Mouse (Mus musculus): ENCODE measurements around the gene Pop5.
A peak's percentile ranks its signal among the peaks of the same experiment; 100 is the strongest.

The Pop5 gene

DNA sequence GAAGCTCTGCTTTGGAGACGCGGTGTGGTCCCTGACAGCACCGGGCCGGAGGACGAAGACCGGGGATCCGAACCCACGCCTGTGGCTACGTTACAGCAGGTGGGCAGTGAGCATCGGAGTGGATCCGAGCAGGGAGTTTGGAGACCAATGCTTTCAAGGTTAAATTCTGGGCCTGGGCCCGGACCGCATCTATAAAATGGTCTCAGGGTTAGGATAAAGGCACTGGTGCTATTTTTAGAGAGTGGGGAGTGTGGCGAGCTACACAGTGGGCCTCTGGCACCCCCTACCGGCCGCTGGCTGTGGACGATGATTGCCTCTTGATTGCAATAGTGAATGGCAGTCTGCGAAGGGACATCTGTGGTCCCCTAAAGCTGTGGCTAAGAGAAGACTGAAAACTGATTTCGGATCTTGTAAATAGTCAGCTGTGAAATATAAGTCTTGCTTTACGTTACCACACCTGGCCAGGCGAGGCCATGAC is at the start of gene Pop5:
Gene Pop5 (plus strand): TSS at position 51 of the 478 bp plus-strand sequence.
- DNase-seq (ENCODE audit: extremely low spot score, low spot score): peak; percentile 95

DNA sequence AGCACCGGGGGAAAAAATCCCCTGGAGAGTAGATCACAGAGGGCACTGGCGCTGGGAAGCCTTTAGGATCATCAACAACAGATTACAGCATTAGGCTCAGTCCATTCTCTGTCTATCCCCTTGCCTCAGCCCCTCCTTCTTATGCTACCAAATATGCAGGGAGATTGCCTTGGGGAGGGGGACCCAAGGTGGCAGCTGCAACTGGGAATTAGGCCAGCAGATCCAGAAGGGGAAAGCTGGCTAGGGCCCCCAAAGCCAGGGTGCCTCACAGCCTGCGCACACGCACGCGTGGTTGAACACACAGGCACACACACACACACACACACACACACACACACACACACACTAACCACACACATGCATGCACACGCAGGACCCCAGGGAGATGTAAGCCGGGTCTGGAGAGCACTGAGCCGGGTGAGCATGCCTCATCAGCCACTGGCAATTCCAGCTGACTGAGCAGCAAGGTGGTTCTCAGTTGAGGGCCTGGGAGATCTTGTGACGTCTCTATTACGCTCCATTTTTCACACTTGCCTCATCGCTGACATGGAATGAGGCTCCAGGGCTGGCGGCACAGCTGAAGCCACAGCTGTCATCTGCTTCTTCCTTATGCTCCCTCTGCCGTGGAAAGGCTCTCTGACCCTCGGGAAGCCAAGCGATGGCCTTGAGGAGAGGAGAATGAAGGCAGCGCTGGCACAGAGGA is 49.1 kb upstream of the Pop5 start:
- DNase-seq (ENCODE audit: extremely low spot score, low spot score): peak; percentile 39

DNA sequence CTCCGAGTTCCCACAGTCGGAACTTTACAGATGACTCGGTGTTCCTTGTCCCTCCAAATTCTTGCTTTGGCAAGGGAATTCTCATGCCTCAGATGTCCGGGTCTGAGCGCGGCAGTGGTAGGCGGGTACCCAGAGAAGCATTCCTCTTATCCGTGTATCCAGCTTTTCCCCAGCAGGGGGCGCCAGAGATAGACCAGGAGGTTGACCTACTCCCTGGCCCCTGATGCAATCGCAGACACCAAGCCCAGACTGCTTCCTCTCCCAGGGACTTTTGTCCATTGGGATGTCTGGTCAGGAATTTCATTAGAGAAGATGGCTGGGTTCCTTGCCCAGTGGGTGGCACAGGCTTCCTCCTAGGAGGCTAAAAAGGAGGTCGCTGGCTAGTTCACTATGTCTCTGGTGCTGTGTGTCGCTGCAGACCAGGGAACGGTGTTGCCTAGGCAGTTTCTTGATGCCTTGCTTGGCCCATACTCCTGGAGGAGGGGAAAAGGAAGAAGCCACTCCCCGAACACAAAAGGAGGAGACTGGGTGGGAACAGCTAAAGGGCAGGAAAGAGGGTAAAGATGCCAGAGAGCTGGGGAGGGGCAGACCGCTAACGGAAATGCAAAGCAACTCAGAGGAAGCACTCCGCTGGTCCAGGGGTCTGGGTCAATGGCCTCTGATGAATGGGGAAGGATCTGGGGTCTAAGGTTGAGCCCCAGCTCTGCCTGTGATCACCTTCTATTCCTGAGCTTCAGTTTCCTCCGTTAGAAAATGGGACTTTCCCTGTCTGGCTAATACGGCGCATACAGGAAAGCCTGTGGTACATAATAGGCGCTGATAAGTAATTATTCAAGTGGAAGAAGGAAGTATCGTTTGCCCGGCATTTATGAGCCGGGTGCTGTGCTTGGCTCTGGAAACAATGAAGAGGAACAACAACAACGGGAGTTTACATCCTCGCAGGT is 48.2 kb upstream of the Pop5 start:
- DNase-seq (ENCODE audit: extremely low spot score, low spot score): peak; percentile 98

DNA sequence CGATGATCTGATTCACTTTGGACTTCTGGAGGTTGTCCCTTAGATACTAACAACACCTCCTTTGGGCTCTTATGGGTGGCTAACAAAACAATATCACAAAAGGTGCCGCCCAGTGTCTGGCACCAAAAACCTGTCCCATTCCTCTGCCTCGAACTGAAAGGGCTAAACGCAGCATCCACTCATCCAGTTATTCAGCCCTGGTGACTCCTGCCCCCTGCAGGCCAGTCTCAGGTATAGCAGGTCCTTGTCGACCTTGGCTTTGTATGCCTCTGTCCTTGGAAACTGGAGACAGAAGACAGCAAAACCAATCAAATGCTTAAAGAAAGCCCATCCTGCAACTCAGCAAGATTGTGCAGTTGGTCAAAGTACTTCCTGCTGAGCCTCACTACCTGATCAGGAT is 46.8 kb upstream of the Pop5 start:
- DNase-seq (ENCODE audit: extremely low spot score, low spot score): peak; percentile 46

DNA sequence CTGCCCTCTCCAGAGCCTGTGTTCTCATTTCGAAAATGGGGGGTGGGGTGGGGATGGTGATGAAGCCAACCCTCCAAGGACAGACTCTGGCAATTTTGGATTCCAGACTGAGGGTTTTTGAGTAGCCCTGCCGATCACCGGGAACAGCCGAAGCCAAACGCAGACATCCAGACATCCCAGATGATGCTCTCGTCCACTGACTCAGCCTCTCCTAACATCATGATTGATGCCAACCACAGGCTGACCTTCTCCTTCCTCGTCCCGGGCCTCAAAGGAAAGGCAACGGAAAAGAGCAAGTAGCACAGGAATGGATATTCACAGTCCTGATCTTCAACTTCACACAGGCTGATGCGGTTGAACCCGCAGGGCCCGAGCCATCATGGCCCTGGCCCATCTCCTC is 45.6 kb upstream of the Pop5 start:
- DNase-seq (ENCODE audit: extremely low spot score, low spot score): no peak

DNA sequence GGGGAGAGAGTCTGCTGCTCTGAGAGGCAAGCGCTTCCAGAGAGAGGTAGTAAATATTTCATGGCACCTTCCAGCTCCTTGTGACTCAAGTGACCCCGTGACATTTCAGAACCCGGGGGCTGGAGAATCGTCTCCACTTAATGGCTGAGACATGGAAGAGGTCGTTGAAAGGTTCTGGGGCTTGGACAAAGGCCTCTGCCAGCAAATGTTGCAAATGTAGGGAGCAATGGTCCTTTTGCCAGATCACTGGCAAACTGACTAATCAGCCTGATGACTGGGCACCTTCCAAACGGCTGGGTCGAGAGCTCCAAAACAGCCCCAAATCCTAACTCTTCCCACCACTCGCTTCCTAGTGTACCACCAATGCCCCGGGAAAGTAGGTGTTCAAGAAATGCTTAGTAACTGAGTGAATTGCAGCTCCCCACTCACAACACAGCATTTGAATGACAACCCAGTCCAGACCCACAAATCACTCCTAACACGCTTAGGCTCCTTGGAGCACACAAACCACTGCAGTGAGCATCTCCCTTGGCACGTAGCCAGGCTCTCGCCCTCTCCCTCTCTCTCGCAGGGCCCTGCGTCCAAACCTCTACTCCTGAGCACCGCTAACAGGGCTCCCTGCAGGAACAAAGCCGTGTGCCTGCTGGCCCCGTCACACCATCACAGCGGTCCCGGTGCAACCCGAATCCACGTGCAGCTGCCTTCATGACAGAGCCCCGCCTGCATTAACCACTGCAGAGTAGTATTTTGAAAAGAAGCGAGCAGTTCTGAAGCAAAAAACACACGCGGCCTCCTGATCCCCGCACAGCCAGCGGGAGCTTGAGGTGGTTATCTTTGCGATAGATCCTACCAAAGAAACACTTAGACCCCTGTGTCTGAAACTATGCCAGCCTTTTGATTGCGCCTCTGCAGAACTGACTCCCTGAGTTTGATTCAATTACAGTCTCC is 43.5 kb upstream of the Pop5 start:
- DNase-seq (ENCODE audit: extremely low spot score, low spot score): peak; percentile 52

DNA sequence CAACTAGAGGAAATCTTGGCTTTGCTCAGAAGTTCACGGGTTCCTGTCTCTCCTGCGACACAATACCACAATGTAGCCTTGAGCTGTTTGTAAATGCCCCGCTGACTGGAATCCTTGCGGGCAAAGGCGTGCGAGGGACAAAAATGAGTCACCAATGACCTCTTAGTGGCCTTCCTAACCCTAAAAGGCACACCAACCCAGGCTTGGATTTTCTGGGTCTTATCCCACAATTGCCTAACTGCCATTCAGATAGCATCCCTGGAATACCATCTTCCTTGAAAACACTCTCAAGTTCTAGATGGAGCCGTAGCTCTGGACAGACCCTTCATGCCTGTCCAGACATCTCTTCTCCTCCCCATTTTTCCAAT is 42.8 kb upstream of the Pop5 start:
- DNase-seq (ENCODE audit: extremely low spot score, low spot score): no peak

DNA sequence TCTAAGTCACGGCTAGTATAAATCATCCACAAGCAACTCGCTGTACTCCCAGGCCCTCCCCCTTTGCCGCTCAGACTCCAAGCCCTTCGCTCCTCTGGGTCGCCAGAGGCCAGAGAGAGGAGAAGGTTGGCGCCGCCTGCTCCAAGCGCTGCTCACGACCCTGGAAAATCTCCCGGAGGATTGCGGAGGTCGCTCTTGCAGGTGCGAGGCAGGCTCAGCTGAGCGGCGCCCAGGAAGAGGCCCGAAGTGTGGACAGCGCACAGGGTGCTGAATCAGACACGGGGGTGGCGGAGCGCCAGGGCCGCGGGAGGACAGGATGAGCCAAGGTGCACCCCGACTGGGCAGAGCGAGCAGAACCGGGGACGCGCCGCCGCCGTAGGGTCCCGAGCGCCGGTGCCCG is 42.4 kb upstream of the Pop5 start:
- peak; percentile 59 for DNase-seq (ENCODE audit: extremely low spot score, low spot score)

DNA sequence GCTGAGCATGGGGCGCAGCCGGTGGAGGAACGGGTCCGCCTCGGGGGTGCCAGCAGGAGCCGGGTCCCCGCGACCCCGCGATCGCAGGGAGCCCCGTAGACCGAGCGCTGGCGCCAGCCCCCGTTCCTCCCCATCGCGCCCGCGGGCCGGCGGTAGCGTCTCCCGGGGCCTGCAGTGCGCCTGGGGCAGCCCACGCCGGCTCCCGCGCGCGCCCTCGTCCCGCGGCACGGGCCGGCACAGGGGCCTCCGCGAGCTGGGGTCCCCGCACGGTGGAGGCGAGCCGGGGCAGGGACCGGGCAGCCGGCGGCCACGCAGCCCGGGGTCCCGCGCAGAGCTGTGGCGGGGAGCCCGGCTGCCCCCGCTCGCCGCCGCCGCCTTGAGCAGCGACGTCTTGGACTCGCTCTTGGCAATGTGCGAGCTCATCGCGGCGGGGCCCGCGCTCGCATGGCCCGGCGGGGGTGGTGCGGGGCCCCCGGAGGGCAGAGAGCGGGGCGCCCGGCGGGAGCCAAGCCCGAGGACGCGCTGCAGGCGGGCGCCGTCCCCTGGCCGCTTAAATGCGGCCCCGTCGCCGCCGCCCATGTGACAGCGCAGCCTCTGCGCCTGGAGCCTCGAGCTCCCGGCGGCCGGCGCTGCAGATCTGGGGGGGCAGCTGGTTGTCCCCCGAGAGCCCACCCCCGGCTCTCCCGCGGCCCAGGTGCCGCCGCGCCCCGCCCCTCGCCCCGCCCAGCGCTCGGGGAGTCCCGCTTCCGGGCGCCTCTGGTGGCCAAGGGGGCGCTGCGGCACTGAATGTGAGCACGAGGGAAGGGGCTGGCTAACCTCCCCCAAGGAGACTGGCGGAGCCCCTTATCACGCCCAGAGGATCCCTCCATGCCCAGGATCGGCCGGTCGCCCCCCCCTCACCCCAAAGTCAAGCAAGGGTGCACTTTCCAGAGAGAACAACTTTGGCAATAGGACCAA is 41.7 kb upstream of the Pop5 start, which contains the start of gene Cabp1:
Gene Cabp1 (minus strand): TSS at position 713 of the 957 bp plus-strand sequence.
- DNase-seq (ENCODE audit: extremely low spot score, low spot score): peak; percentile 72

DNA sequence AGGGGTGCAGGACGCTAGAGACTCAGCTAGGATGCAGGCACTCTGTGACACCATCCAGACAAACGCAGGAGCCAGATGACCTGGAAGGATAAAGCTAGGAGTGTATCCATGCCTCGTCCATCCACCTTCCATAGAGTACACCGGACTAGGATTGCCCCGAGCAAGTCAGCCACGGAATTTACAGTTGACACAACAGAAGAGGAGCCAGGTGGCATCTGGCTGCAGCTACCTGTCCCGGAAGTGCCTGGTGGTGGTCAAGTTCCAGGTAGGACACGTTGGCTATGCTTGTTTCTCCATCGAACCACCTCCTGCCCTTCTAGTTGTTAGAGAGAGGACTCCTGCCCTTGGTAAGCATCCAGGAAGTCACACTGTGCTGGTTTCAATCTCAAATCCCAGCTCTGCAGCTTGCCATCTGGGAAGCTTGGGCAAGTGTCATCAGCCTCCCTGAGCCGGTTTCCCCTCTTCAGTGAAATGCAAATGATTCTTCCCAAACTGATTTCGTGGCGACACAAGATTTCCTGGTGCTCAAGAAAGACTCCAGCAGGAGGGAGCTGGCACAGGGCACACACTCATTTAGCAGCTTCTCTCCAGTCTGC is 40.9 kb upstream of the Pop5 start:
- no peak for DNase-seq (ENCODE audit: extremely low spot score, low spot score)

DNA sequence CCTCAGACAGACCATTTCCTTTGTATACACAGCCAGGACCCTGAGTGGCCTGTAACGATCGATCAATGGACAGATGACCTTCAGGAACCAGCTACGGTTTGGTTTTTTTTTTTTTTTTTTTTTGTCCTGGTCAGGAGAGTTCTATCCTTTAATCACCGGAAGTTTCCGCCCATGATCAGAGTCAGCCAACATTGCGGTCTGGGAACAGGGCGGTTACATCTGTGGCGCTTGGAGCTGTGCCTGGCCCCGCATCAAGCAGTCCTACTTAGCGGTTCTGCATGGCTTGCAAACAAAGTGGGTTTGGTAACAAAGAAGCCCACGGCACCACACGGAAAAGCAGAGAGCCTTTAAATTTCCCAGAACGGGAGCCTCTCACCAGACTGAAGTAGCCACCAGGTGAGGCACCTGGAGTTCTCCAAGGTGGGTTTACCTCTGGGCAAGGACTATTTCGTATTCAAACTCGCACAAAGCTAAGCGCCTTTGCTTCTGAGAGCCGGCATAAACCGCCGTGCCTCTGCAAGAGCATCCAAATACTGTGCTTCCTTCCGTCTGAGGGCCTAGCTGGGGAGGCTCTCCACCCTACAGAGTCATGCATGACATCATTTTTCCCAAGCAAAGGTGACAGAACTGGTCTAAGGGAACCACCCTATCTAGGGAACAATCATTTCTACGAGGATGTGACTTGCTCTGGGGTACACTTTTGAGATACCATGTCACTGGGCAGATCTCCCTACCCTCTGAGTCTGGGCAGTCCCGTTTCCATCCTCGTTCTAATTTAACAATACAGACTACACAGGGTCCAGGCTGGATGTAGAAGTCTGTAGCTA is 31.7 kb upstream of the Pop5 start:
- DNase-seq (ENCODE audit: extremely low spot score, low spot score): peak; percentile 59

DNA sequence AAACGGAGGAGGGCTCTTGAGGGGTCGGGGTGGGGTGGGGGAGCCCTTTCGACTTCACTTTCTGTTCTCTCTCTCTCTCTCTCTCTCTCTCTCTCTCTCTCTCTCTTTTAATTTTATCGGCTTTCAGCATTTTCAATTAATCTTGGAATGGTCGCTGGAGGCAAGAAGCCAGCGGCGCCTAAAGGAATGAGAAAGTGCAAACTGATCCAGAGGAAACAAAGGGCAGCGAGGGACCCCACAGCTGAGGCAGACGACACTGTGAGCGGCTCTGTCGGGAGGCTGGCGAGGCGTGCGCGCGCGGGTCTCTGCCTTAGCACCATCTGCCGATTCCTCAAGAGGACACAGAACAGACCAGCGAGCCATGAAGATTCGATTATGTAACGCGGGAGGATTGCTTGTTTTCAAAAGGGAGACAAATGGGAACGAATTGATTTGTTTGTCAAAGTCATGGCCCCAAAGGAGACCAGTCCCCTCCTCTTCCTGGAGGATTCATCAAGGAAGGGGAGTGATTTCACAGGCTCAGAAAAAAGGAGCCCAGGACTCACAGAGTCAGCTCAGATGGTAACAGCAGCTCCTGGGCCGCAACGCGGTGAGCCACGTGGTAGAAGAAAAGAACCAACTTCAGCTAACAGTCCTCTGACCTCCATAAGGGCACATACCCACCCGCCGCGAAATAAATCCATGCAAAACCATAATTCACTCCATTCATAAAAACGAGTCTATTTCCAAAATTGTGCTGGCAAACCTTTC is 30.9 kb upstream of the Pop5 start:
- DNase-seq (ENCODE audit: extremely low spot score, low spot score): peak; percentile 81

DNA sequence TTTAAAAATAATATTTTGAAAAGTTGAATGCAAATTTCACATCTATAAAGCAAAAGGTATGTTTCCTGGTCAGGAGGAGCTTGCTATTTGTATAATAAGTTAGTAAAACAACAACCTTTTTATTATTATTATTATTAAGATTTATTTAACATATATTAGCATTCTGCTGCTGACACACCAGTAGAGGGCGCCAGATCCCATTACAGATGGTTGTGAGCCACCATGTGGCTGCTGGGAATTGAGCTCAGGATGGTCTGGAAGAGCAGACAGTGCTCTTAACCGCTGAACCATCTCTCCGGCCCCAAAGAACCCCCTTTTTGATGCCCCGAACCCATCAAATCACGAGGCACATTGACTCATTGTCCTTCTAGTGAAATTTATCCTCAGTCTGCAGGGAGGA is 28.4 kb upstream of the Pop5 start:
- no peak for DNase-seq (ENCODE audit: extremely low spot score, low spot score)

DNA sequence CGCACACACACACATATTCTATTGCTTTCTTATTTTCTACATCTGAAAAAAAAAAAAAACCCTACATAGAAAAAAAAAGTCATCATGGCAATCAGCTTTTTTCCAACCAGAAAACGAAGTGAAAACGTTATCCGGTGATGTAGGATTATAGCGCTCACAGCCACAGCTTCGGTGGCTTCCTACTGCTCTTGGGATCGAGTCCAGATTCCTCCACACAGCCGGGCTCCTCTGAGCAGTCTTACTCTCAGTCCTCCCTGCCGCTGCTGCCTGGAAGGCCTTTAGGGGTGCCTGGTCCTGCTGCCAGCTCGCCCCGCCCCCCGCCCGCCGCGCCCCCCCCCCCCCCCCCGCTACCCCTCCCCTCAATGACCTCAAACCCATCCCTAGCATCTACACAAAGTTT is 27.7 kb upstream of the Pop5 start:
- no peak for DNase-seq (ENCODE audit: extremely low spot score, low spot score)

DNA sequence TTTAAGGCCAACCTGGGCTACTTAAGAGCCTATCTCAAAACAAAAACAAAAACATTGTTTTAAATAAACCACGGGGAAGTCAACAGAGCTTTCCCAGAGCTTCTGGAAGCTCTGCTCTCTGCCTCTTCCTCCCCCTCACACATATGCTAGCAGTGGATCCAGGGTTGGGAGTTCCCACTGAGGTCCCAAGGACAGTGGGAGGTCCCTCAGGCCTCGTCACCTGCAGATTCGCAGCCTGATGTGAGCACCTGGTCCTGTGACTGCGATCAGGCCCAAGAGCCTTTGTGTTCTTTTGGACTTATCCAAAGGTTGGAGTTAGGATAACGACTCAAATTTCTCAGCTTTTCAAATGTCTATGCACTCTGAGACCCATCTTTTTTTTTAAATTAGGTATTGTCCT is 27.0 kb upstream of the Pop5 start:
- no peak for DNase-seq (ENCODE audit: extremely low spot score, low spot score)

DNA sequence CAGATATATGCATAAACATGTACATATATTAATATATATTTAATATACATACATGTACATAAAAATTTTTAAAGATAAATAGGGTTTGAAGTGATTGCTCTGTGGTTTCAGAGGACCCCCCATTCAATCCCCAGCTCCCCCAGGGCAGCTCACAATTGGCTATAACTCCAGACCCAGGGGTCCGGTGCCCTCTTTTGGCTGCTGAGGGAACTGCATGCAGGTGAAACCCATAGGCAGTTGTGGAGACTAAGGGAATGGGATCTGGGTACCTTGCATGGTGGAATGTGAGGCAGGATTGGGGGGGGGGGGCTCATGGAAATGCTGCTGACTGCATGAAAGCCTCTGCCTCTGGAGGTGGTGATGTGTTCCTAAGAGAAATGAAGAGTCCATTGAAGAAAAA is 25.3 kb upstream of the Pop5 start:
- DNase-seq (ENCODE audit: extremely low spot score, low spot score): peak; percentile 51

DNA sequence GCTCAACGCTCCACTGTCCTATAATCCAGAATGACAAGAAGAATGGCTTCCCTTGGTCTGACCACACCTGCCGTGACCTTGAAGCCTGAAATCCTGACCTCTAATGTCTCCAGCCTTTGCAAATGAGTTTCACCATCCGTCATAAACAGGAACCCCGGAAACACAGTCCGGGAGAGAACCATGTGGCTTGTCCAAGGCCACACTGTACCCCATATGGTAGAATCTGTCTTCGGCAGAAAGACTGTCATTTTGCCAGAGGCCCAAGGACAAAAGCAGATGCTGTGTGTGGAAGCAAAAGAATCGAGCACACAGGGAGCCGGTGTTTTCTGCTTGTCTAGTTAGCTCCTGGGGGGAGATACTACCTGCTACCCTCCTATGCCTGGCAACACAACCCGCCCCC is 23.2 kb upstream of the Pop5 start:
- no peak for DNase-seq (ENCODE audit: extremely low spot score, low spot score)

DNA sequence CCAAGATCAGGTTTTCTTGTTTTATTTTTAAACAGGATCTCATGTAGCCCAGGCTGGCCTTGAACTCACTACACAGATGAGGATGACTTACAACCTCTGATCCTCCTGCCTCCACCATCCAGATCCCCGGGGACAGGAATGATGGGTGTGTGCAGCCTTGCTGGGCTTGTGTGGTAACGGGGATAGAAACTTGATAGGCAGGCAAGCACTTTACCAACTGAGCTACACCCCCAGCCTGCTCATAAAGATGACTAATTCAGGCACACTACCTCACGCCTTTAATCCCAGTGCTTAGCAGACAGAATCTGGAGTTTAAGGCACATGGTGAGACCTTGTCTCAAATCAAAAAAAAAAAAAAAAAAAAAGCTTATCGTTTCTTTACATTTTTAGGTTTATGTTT is 22.8 kb upstream of the Pop5 start:
- no peak for DNase-seq (ENCODE audit: extremely low spot score, low spot score)

Measured in neural tube, embryonic 10.5 days (tissue).